Mouse (Mus musculus) megakaryocyte, adult 5-6 weeks (primary cell): Measurements from ENCODE around the gene Spty2d1. TPM values are rescaled to one million over a fixed set of nuclear protein-coding genes. Genes with fewer than 3 reads are reported as not detected.

Experiments
- ATAC-seq: 2 replicates; pipeline ENCODE4 v1.8.0; 2016; ENCODE audit warnings: mild to moderate bottlenecking, inconsistent platforms; ENCODE audit not compliant: poor library complexity, severe bottlenecking
- total RNA-seq, 2 experiments: library from RNA; stranded (forward) in 1 of 2; stranded (reverse) in 1 of 2; fragments of 153-499, 151-499 nt in 1 of 2; fragments of 221-1000, 200-1000 nt in 1 of 2; gene quantifications; 2 replicates each; pipeline versions ENCODE4 v1.2.3 to v1.2.4; 2015 to 2017

Spty2d1 gene
- total RNA-seq, 2 experiments from 2014 or later: 35.4 to 45.3 TPM

- ATAC-seq: peak; percentile 93
Observed at GRCm38 (mm10) chr7:47022482-47022881, 14.3 kb upstream of the Spty2d1 start.

- no peak for ATAC-seq
Observed at GRCm38 (mm10) chr7:47020956-47021355, 12.7 kb upstream of the Spty2d1 start.

- ATAC-seq: no peak
Observed at GRCm38 (mm10) chr7:47019641-47020040, 11.4 kb upstream of the Spty2d1 start.

- ATAC-seq: no peak
Observed at GRCm38 (mm10) chr7:47017146-47017545, 8.9 kb upstream of the Spty2d1 start.

- ATAC-seq: no peak
Observed at GRCm38 (mm10) chr7:47016602-47017001, 8.4 kb upstream of the Spty2d1 start.

GRCm38 (mm10) chr7:47015390-47016065, 7.3 kb upstream of the Spty2d1 start:
- peak; percentile 87 for ATAC-seq

- peak; percentile 67 for ATAC-seq
Observed at GRCm38 (mm10) chr7:47014564-47015389, 6.6 kb upstream of the Spty2d1 start.

GRCm38 (mm10) chr7:47013131-47013767, 5.0 kb upstream of the Spty2d1 start:
- ATAC-seq: peak; percentile 25

- ATAC-seq: peak; percentile 69
Observed at GRCm38 (mm10) chr7:47007818-47008167, 418 bp downstream of the Spty2d1 start.

GRCm38 (mm10) chr7:47007109-47007780, 966 bp downstream of the Spty2d1 start:
- 0 out of 2 replicates have a peak, but pooled peaks have one; percentile 4 for ATAC-seq

- no peak for ATAC-seq
Observed at GRCm38 (mm10) chr7:47003411-47004115, 4.6 kb downstream of the Spty2d1 start.

- ATAC-seq: no peak
Observed at GRCm38 (mm10) chr7:47001900-47002275, 6.3 kb downstream of the Spty2d1 start.

GRCm38 (mm10) chr7:47001125-47001899, 6.9 kb downstream of the Spty2d1 start:
- ATAC-seq: no peak

GRCm38 (mm10) chr7:47000644-47000983, 7.6 kb downstream of the Spty2d1 start:
- no peak for ATAC-seq

GRCm38 (mm10) chr7:46999983-47000643, 8.1 kb downstream of the Spty2d1 start:
- ATAC-seq: no peak

- peak; percentile 89 for ATAC-seq
Observed at GRCm38 (mm10) chr7:46998942-46999341, 9.3 kb downstream of the Spty2d1 start.

GRCm38 (mm10) chr7:46997644-46998395, 10.4 kb downstream of the Spty2d1 start:
- ATAC-seq: no peak

- no peak for ATAC-seq
Observed at GRCm38 (mm10) chr7:46997008-46997407, 11.2 kb downstream of the Spty2d1 start.

- no peak for ATAC-seq
Observed at GRCm38 (mm10) chr7:46995558-46995957, 12.7 kb downstream of the Spty2d1 start.
